Mouse (Mus musculus) forebrain, embryonic 14.5 days (tissue): ENCODE measurements around the gene Olfm1. TPM values are rescaled to one million over a fixed set of nuclear protein-coding genes. Genes with fewer than 3 reads are reported as not detected.

Experiments
- ATAC-seq: fragments of 200-750 bp; cut with Nextera tagmentation; 2 replicates; pipeline ENCODE4 v1.8.0; 2017; ENCODE audit warnings: mild to moderate bottlenecking, moderate library complexity
- DNase-seq: peaks from one replicate; pipeline ENCODE4 v3.0.0-alpha.2; 2015; ENCODE audit warnings: low spot score
- H3K27ac ChIP-seq: fragments of 300-500 bp; sonication (generic); 2 replicates; pipeline ENCODE4 v1.5.1; 2014; ENCODE audit warnings: low read depth, mild to moderate bottlenecking, control low read depth, low read length, moderate library complexity
- H3K27me3 ChIP-seq: fragments of 300-500 bp; sonication (generic); replicated peaks from 2 replicates; pipeline ENCODE4 v1.6.1; 2014; ENCODE audit warnings: low read length, control low read depth, mixed read lengths; ENCODE audit not compliant: control insufficient read depth, insufficient read depth
- H3K36me3 ChIP-seq: fragments of 300-500 bp; sonication (generic); 2 replicates; pipeline ENCODE4 v1.6.1; 2014; ENCODE audit warnings: low read length, control low read depth; ENCODE audit not compliant: control insufficient read depth, insufficient read depth
- H3K4me1 ChIP-seq: fragments of 300-500 bp; sonication (generic); 2 replicates; pipeline ENCODE4 v1.6.1; 2014; ENCODE audit warnings: antibody characterized with exemption, low read length, control low read depth; ENCODE audit not compliant: control insufficient read depth, insufficient read depth
- H3K4me2 ChIP-seq: fragments of 300-500 bp; sonication (generic); 2 replicates; pipeline ENCODE4 v1.6.1; 2014; ENCODE audit warnings: mild to moderate bottlenecking, control low read depth, low read length
- H3K4me3 ChIP-seq: fragments of 300-500 bp; sonication (generic); 2 replicates; pipeline ENCODE4 v1.5.1; 2014; ENCODE audit warnings: low read depth, low read length, control low read depth
- H3K9ac ChIP-seq: fragments of 300-500 bp; sonication (generic); 2 replicates; pipeline ENCODE4 v1.6.1; 2014; ENCODE audit warnings: mild to moderate bottlenecking, low read length, control low read depth, moderate library complexity
- H3K9me3 ChIP-seq: fragments of 300-500 bp; sonication (generic); replicated peaks from 2 replicates; pipeline ENCODE4 v1.6.1; 2016; ENCODE audit warnings: low read length, control low read depth, mixed read lengths; ENCODE audit not compliant: control insufficient read depth
- WGBS: fragments of 180-500 bp; shearing (Covaris S2); extraction: QIAGEN DNeasy Blood & Tissue Kit; methylation state at CpG from one replicate; pipeline ENCODE4 v1.1.7; 2014; 5-methylcytosine and 5-hydroxymethylcytosine counted together
- polyA plus RNA-seq: library from polyadenylated mRNA; unstranded; fragments of >200 nt; fragmentation: Nextera tagmentation; extraction: Ambion mirVana; gene quantifications from 2 replicates; pipeline ENCODE4 v1.2.1, GENCODE M21; 2014

The Olfm1 gene
- polyA plus RNA-seq, 1 experiment from 2014 or later = 173 TPM

GRCm38 (mm10) chr2:28235129-28235528 is 42.3 kb downstream of the Olfm1 start:
- Histone ChIP-seq H3K4me2 (no peak overlapping the region), H3K4me3 (no peak overlapping the region), H3K27me3 (no peaks in the 10 kb centered on the region), H3K9me3 (no peaks in the 10 kb centered on the region), H3K27ac (no peak overlapping the region), H3K36me3 (peaks cover 12% of the 10 kb centered on the region; the same call in 1 of the 2 replicates), H3K9ac (no peak overlapping the region), H3K4me1 (no peaks in the 10 kb centered on the region)
- 77% methylated on average over 4 of the region's 4 CpGs for WGBS
- ATAC-seq = no peak
- no peak for DNase-seq

GRCm38 (mm10) chr2:28236447-28236846 is 43.7 kb downstream of the Olfm1 start:
- ATAC-seq = no peak
- no peaks in the 10 kb centered on the region for H3K9me3 ChIP-seq
- H3K27ac ChIP-seq = no peak overlapping the region
- DNase-seq = no peak
- H3K27me3 ChIP-seq = no peaks in the 10 kb centered on the region
- WGBS = 80% methylated on average over 6 of the region's 6 CpGs
- no peaks in the 10 kb centered on the region for H3K36me3 ChIP-seq
- no peak overlapping the region for H3K4me3 ChIP-seq
- no peaks in the 10 kb centered on the region for H3K4me1 ChIP-seq
- H3K9ac ChIP-seq = no peak overlapping the region
- H3K4me2 ChIP-seq = no peak overlapping the region

- Histone ChIP-seq H3K36me3 (no peaks in the 10 kb centered on the region), H3K4me3 (no peak overlapping the region), H3K4me2 (no peak overlapping the region), H3K9ac (no peak overlapping the region), H3K9me3 (no peaks in the 10 kb centered on the region), H3K27me3 (no peaks in the 10 kb centered on the region), H3K27ac (no peak overlapping the region), H3K4me1 (no peaks in the 10 kb centered on the region)
- ATAC-seq (no peak), DNase-seq (no peak)
- 81% methylated on average over 8 of the region's 8 CpGs for WGBS
These were observed 46.8 kb downstream of the Olfm1 start for GRCm38 (mm10) chr2:28239616-28240015.

- no peaks in the 10 kb centered on the region for H3K27me3 ChIP-seq
- H3K36me3 ChIP-seq = no peaks in the 10 kb centered on the region
- H3K4me2 ChIP-seq = no peak overlapping the region
- no peak overlapping the region for H3K9ac ChIP-seq
- H3K4me1 ChIP-seq = no peaks in the 10 kb centered on the region
- no peak overlapping the region for H3K27ac ChIP-seq
- ATAC-seq (no peak), DNase-seq (no peak)
- H3K9me3 ChIP-seq = no peaks in the 10 kb centered on the region
- no peak overlapping the region for H3K4me3 ChIP-seq
- WGBS = 86% methylated on average over 3 of the region's 3 CpGs
These were observed 48.1 kb downstream of the Olfm1 start for GRCm38 (mm10) chr2:28240920-28241319.

GRCm38 (mm10) chr2:28241520-28242221 is 48.9 kb downstream of the Olfm1 start:
- Histone ChIP-seq H3K27me3 (no peaks in the 10 kb centered on the region), H3K36me3 (no peaks in the 10 kb centered on the region), H3K4me2 (no peak overlapping the region), H3K4me3 (no peak overlapping the region), H3K27ac (no peak overlapping the region), H3K4me1 (no peaks in the 10 kb centered on the region), H3K9me3 (no peaks in the 10 kb centered on the region), H3K9ac (no peak overlapping the region)
- no peak for ATAC-seq
- 88% methylated on average over 17 of the region's 17 CpGs for WGBS
- no peak for DNase-seq

GRCm38 (mm10) chr2:28242222-28242543 is 49.4 kb downstream of the Olfm1 start:
- Histone ChIP-seq H3K9me3 (no peaks in the 10 kb centered on the region), H3K9ac (no peak overlapping the region), H3K4me2 (no peak overlapping the region), H3K27ac (no peak overlapping the region), H3K4me3 (no peak overlapping the region), H3K4me1 (no peaks in the 10 kb centered on the region), H3K36me3 (no peaks in the 10 kb centered on the region), H3K27me3 (no peaks in the 10 kb centered on the region)
- whole genome bisulfite sequencing = 69% methylated on average over 5 of the region's 5 CpGs
- no peak for DNase-seq
- ATAC-seq = no peak

- H3K27ac ChIP-seq = no peak overlapping the region
- H3K27me3 ChIP-seq = no peaks in the 10 kb centered on the region
- H3K4me3 ChIP-seq = no peak overlapping the region
- ATAC-seq = no peak
- H3K9me3 ChIP-seq = no peaks in the 10 kb centered on the region
- no peaks in the 10 kb centered on the region for H3K36me3 ChIP-seq
- H3K9ac ChIP-seq = no peak overlapping the region
- no peaks in the 10 kb centered on the region for H3K4me1 ChIP-seq
- no peak for DNase-seq
- no peak overlapping the region for H3K4me2 ChIP-seq
- WGBS = 67% methylated on average over 8 of the region's 8 CpGs
These were observed 52.0 kb downstream of the Olfm1 start for GRCm38 (mm10) chr2:28244667-28245395.

GRCm38 (mm10) chr2:28246110-28246653 is 53.4 kb downstream of the Olfm1 start:
- Histone ChIP-seq H3K36me3 (no peaks in the 10 kb centered on the region), H3K4me3 (no peak overlapping the region), H3K9me3 (no peaks in the 10 kb centered on the region), H3K27me3 (no peaks in the 10 kb centered on the region), H3K4me1 (no peaks in the 10 kb centered on the region), H3K27ac (no peak overlapping the region), H3K9ac (no peak overlapping the region), H3K4me2 (no peak overlapping the region)
- DNase-seq (no peak), ATAC-seq (no peak)
- 74% methylated on average over 5 of the region's 5 CpGs for whole genome bisulfite sequencing

GRCm38 (mm10) chr2:28247098-28247497 is 54.3 kb downstream of the Olfm1 start:
- Histone ChIP-seq H3K27ac (no peak overlapping the region), H3K4me2 (no peak overlapping the region), H3K9ac (no peak overlapping the region), H3K9me3 (no peaks in the 10 kb centered on the region), H3K4me1 (no peaks in the 10 kb centered on the region), H3K4me3 (no peak overlapping the region), H3K36me3 (no peaks in the 10 kb centered on the region), H3K27me3 (no peaks in the 10 kb centered on the region)
- no peak for ATAC-seq
- DNase-seq = no peak
- 71% methylated on average over 11 of the region's 11 CpGs for WGBS
